Mouse (Mus musculus): ENCODE measurements around the gene Kcnb1. TPM values are rescaled to one million over a fixed set of nuclear protein-coding genes. Genes with fewer than 3 reads are reported as not detected.

Gene Kcnb1
- total RNA-seq, 2 experiments from 2014 or later, result 94.3 to 107 TPM

DNA sequence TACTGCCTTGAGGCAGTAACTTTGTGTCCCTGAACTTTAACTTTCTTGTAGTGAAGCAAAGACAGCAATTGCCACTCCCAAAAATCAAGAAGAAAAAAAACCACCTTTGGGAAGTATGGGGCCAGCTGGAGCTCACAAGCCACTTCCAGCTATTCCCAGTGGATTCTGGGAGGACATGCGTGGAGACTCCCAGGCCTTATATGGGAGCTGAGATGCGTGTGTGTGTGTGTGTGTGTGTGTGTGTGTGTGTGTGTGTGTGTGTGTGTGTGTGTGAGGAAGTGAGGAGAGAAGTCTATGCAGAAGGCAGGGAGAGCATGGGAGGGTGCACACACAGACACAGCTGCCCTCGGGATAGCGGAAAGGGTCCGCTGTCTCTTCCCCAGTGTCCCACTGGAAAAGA is 62.6 kb downstream of the Kcnb1 start:
- no peak for DNase-seq

DNA sequence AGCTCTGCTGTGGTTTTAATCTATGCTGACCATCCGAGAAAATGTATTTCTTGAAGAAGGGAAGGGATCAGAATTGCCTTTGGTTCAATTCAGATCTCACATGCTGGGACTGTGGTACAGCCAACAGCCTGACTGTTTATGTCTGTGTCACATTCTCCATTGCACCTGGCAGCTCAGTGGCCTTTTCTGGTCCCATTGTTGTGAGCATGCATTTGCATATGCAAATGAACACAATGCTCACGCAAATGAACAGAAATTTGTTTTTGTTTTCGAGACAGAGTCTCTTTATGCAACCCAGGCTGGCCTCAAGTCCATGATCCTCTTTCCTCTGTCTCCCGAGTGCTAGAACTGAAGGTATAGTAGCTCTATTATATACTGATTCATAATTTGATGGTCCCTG is 64.2 kb downstream of the Kcnb1 start:
- no peak for DNase-seq

DNA sequence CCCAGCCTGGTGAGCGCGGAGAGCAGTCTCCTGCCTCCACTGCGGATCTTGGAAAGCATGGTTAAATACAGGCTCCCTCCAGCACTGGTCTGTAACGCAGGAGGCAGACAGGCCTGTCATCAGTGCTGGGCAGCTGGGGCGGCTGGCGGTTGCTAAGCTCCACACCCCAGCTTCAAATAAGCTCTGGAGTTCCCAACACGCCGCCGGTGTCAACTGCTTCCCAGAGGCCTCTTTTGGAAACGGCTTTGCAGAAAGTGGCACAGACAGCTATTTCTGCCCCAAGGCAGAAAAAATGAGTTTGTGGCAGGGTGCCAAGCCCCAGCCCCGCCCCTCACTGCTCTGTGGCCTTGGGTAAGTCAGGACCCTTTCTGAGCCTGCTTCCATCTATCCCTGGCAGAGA is 66.0 kb downstream of the Kcnb1 start:
- DNase-seq, result no peak

DNA sequence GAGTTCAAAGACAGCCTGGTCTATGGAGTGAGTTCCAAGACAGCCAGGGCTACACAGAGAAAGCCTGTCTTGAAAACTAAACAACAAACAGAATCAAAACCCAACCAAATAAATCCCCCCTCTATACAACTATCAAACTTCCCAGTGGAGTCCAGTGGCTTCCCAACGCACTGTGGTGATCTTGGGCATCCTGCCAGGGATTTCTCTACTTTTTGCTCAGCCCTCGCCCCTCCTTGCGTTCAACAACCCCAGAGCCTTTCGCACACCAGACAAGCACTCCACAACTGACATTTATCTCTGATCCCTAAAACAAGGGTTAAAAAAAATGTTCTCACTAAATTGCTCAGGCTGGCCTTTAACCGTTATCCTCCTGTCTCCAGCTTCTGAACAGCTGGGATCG is 67.2 kb downstream of the Kcnb1 start:
- DNase-seq, result no peak

DNA sequence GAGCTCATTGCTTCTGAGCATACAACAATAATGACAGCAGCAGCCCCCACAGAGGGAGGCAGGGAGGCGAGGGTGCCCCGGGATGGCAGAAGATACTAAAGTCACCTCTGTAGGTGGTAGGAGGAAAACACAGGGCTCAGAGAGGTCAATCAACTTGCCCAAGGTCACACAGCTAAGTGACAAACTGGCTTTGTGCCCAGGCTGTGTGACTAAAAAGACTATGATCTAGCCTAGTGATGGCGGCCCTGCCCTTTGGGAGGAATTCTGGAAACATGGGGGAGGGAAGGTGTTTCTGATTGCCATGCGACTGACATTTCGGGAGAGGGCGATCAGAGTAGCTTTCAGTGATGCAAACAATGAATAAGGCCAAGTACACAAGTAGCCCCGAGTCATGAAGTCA is 68.0 kb downstream of the Kcnb1 start:
- no peak for DNase-seq

DNA sequence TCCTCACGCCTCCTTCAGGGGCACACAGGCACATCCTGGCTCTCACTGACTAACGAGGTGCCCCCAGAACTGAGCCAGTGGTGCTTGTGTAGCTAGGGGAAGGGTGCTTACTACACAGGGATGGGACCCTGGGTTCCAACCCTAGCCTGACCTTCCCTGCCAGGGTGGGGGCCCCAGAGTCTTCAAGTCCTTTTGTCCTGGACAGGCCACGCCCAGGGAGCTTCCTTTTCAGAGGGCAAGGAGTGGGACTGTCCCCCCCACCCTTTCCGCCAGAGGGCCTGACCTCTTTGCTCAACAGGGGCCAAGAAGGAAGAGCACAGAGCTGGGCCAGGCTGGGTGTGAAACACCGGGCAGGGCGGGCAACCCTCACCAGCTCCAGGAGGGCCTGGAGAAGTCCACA is 68.7 kb downstream of the Kcnb1 start:
- no peak for DNase-seq

DNA sequence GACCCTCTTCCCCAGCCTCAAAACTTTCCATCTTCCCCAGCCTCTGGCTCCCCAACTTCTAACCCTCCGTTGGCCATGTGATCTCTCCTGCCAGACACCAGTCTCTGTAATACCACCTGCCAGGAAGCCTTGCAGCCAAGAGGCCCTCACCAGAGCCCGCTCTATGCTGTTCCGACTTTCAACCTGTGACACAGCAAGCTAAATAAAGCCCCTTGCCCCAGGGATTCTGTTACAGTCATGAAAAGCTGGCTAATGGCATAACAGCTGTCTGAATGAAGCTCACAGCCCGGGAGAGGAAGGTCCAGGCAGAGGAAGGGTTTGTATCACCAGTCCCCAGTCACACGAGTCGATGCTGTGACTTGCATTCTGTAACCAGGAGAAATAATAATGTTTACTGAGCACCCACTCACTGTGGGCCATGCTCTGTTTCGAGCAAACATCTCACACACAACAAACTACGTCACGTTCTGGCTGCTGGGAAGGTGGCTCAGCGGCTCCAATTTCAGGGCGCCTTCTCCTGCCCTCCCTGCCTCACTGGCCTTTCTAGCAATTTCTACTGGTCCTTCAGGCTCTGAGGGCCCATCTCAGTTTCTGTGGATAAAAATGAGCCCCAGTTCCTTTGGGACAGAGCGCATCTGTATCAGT is 69.6 kb downstream of the Kcnb1 start:
- no peak for DNase-seq

DNA sequence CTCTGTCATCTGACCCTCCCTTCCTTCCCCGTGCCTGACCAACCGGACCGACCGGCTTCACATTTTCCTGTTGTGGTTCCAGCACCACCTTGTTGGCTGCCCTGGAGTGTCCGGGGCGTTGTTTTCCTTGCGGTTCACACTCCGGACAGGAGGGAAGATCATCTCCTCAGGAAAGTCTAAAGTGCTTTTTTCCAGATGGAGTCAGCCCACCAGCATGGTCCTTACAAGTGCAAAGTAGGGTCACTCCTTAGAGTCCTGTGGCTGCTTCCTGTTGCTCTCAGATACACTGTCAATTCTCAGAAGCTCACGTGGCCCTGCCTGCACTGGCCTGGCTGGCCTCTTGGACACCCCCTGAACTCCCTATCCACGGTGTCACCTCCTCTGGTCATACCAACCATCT is 71.9 kb downstream of the Kcnb1 start:
- no peak for DNase-seq

DNA sequence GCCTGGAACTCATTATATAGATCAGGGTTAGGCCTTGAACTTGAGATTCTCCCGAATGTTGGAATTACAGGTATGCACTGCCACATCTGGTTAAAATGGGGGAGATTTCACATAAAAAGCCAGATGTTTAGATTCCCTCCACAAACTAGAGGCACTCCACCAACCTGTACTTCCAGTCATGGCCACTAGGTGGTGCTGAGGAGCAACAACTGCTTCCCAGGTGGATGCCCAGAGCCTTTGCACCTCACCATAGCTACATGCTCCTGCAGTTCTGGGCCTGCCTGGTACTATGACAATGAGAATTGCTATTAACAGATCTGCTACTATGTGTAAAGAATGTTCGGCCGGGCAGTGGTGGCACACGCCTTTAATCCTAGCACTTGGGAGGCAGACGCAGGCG is 77.2 kb downstream of the Kcnb1 start:
- DNase-seq, result peak; percentile 72 to 80

DNA sequence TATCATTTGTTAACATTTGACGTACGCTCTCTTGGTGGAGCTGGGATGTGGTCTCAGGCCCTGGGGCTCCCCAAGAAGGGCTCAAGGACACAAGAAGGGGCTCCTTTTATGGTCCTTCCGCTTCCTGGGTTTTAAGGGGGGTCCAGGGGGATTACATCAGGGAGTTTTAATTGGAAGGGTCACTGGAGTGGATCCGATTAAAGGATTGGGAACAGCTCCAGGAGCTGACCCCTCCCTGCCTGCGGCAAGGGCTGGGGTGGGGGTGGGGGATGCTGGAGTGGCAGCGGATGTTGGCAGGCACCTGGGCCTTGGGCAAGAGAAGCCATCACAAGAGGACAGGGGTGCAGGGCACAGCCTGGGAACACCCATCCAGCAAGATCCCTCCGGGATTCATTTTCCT is 77.7 kb downstream of the Kcnb1 start:
- DNase-seq, result no peak

DNA sequence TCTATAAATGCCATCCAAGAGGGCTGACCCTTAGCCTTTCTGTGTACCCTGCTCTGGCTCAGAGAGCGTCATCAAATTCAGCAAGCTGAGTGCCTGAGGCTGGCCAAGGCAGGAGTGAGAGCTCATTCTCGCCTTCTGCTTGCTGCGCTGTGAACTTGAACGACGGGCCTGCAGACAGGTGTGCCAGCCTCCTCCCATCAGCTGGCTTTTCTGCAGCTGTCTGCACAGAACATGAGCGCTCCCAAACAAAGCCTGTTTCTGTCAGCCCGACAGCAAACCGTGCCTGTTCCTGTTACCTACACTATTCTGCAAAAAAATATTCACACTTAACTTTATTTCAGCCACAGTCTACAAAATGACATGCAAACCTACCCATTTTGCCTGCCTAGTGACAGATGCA is 80.4 kb downstream of the Kcnb1 start:
- no peak for DNase-seq

DNA sequence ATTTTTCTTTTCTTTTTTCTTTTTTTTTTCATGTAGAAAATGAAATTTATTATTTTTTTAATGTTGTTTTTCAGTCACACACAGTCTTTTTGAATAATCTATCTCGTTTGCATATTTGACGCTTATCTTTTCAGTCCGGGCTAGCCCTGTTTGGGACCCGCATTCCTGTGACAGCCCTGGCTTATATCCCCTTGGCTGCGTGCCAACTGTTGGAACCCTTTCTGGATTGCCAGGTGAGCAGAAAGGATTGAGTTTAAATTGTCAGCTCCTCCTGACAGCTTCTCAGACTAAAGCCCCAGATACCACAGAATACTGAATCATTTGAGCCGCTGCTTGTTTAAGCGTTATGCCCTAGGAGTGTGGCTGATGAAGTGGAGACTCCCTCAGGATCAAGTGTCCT is 86.4 kb downstream of the Kcnb1 start:
- no peak for DNase-seq

DNA sequence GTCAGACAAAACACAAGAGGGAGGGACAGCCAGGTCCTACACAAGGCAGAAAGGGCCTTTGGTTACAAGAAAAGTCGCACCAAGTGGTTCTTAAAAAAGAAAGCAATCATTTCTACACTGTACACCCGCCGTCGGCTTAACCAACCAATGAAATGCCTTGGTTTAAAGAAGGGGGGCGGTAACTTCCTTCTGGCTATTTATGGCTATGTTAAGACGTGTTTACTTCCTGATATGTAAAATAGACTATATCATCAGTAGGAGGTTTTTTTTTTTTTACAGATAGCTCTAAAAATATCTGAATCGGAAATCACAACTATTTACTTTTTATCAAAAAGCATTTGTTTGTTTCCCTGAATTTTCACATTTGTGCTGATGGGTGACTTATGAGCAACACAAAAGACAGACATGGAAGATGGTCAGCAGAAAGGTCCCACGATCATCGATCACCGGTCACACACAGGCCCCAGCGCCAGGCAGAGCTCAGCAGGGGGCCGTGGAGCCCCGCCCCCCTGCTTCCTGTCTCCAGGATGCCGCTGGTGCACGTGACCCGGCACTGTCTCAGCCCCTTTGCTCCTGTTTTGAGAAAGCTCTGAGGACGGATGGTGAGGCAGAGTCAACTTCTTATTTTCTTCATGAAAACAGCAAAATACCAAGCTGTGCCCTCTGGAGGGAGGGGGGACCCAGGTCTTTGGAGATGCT is 88.1 kb downstream of the Kcnb1 start:
- no peak for DNase-seq

DNA sequence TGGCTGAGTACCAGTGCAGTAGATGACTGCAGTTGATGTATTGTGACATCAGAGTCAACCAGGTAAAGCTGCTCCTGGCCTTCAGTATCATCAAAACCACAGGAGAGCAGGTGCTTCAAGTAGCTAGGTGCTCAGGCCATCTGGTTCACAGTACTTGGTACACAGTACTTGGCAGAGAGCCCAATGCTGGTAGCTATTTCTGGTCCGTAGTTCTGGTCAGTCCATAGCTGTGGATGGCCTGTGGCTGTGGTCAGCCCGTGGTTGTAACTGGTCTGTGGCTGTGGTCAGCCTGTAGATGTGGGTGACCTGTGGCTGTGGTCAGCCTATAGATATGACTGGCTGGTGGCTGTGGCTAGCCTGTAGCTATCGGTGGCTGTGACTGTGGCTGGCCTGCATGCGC is 95.3 kb downstream of the Kcnb1 start:
- no peak for DNase-seq

DNA sequence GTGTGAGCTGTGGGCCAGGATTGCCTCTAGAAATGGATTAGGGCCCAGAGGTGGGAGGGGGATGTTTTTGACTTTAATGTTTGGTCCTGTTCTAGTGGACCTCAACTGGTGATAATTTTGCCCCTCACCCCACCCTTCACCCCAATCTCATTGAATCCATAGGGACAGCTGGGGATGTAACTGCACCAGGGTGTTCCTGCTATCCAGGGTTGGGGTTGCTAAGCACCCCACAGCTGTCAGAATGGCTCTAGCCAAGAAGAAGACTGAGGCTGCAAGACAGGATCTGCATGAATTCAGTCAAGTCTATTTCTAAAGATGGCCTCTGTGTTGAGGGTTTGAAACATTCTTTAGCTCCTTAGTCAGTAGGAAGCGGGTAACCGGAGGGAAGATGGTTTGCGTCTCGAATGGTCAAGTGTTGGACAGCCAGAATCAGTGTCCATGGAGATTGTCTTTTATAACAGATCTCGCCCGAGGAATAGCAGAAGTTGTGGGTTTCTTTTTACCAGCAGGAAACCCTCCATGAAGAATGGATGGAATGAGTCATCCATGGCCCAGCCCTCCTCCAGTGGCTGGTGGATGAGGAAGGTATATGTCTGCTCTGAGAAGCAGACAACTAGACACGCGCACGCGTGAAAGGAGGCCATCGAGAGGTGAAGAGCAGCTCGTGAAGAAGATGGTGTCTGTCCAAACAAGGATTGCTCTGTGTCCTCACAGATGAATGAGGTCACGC is 96.6 kb downstream of the Kcnb1 start:
- no peak for DNase-seq

DNA sequence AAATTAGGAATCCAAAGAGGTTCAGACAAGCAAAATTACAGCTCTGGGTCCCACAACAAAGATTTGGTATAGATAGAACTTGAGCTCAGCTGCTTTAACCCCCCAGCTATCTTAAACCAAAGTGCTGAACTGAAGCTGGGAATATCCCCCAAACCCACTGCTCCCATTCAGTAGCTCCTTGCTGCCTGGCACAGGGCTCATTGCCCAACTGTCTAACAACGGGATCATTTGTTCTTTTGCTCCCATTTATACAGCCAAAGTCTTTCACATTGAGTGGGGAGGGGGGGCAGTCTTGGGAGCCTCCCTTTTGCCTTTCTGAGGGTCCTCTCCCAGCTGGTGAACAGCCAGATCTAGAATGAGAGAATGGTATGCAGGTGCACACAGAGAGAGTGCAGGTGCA is 99.7 kb downstream of the Kcnb1 start:
- DNase-seq, result no peak

DNA sequence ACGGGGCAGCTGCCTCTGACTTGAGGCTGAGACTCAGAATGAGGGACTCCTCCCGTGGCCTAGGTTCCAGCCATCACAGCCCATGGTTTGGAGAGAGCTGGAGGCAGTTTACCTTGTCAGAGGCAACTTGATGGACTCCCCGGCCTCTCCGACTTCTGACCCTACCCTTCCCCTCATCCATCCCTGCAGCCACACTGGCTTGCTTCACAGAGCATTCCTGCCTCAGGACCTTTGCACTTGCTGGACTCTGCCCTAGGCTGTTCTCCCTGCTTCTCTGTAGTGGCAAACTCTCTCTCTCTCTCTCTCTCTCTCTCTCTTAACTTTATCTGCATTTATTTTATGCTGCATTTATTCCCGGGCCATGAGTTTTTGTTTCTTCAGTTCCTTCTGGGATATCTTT is 103.1 kb downstream of the Kcnb1 start:
- no peak for DNase-seq

DNA sequence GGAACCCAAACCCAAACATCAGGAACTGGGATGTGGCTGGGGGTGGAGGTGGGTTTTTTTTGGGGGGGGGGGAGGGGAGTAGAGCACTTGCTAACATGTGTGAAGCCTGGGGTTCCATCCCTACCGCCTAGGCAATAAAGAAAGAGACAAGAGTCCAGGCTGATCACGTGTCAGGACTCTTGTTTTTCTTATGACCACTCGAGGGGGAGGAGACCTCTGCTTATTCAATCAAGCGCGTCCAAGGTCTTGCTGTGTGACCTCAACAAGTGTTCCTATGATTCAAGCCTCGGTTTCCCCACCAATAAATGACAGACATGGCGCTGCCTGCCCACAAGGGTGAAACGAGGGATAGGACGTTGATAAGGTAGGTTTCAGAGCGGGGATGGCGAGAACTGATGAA is 103.9 kb downstream of the Kcnb1 start:
- no peak for DNase-seq

DNA sequence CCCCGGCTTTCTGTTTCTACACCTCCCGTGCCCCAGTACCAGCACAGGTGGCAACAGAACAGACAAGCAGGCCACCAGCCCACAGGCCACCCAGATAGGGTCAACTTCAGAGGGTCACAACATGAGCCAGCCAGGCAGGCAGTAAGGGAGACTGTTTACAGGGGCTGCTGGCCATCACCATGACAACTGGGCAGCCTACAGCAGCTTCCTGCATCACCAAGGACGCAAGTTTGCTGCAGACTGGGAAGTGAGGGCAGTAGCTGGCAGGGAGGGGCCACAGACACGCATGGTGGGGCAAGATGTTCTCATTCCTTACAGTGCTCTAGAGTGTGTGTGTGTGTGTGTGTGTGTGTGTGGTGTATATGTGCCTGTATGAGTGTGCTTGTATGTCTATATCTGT is 108.3 kb downstream of the Kcnb1 start:
- DNase-seq, result no peak

DNA sequence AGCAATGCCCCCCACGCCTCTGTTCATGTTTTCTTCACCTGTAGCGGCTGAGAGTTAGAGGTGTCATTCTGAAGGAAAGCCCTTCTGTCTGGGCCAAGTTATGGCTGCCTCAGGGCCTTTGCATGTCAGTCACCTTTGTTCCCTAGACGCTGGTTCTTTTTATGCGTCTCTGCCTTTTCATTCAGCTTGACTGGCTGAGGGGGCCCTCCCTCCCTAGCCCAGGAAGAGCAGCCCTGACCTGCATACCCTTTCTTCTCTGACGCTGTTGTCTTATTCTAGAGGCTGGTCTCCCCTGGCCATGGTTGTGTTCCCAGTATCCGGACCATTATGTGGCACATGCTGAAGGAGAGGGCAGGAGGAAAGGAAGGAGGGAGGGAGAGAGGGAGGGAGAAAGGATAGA is 108.8 kb downstream of the Kcnb1 start:
- no peak for DNase-seq

DNA sequence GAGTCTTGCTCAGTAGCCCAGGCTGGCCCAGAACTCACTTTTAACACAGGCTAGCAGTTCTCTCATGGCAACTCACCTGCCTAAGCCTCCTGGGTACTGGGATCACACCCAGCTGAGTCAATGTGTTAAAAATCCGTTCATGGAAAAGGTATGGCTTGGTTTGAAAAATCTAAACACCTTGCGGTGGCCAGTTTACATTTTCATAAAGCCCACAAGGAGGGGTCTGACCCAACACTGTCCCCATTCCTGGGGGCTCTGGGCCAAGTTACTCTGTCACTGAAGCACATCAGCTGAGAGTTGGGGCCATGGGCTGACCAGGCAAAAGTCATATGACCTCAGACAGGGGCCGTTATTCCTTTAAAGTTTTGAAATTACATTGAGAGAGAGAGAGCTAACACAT is 109.6 kb downstream of the Kcnb1 start:
- DNase-seq, result no peak

DNA sequence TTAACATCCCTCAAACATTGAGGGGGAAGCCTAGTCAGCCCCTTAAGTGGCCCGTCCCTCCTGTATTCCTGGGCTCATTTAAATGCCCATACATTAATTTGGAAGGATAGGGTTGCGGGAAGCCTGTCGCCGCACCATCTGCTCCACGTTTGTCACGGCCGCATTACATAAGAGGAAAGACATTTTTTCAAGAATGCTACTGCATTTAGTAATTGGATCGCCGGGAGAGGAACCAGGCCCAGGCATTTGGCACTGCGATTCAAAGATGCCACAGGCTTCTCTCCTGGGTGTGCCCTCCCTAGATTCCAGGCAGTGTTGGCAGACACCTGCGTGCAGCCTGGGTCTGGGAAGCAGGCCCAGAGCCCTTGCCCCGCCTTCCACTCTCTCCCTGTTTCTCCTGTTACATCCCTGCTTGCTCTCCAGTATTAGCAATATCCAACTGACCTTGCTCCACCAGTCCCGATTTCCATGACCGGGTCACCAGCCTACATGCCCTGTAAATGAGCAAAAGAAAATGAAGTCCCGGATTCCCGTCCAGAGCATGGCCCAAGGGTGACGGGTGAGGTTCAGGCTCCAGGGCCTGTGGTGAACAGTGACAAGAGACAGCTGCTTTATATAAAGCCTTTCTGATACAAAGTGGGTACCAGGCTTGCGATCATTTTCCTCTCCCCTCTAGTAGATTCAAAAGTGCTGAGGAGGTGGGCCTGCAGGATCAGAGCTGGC is 110.3 kb downstream of the Kcnb1 start:
- peak; percentile 56 to 58 for DNase-seq

DNA sequence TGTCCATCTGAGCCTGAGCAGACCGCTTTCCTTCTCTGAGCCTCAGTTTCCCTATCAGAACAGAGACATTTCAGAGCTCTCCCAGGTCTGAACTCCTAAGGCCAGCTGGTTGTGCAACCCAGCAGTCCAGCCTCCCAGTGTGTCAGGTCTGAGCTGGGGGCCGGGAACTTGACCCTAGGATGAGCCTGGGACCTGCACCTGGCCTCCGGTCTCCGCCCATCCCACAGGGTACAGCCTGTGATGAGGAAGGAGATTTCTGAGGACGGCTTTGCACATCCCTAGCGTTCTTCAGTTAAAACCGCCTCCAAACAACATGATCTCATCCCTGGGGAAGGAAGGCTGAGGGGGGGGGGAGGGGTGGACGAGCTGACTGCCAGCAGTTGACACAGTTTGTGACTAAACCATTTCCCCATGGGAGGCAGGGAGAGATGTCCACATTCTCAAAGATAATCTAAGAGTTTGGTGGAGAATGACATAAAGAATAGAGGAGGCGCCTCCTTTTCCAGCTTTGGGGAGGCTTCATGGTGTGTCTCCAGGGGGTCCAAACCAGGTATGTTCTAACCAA is 110.9 kb downstream of the Kcnb1 start:
- peak in 1 of 2 experiments; percentile 25 for DNase-seq

All from layer of hippocampus, postnatal 36 days (tissue).